Mouse (Mus musculus) forebrain, embryonic 12.5 days (tissue): ENCODE measurements at regions not wholly inside any gene's neighbourhood (a gene's known extent, or its start where the extent isn't known, plus 50 kb on each side); places are given as distances from the start of the nearest gene placed in this dataset.
A peak's percentile ranks its signal among the peaks of the same experiment; 100 is the strongest.

Experiments used
- ATAC-seq: fragments of 200-750 bp; cut with Nextera tagmentation; 2 replicates; pipeline ENCODE4 v1.8.0; 2017; ENCODE audit warnings: moderate TSS enrichment; ENCODE audit not compliant: low FRiP score
- H3K27ac ChIP-seq: fragments of 300-500 bp; sonication (generic); 2 replicates; pipeline ENCODE4 v1.5.1; 2016; ENCODE audit warnings: mild to moderate bottlenecking
- H3K27me3 ChIP-seq: fragments of 300-500 bp; sonication (generic); 2 replicates; pipeline ENCODE4 v1.6.1; 2016; ENCODE audit warnings: mild to moderate bottlenecking
- H3K36me3 ChIP-seq: fragments of 300-500 bp; sonication (generic); replicated peaks from 2 replicates; pipeline ENCODE4 v1.6.1; 2016; ENCODE audit warnings: mild to moderate bottlenecking
- H3K4me1 ChIP-seq: fragments of 300-500 bp; sonication (generic); 2 replicates; pipeline ENCODE4 v1.6.1; 2016
- H3K4me2 ChIP-seq: fragments of 300-500 bp; sonication (generic); 2 replicates; pipeline ENCODE4 v1.6.1; 2016; ENCODE audit warnings: mild to moderate bottlenecking, moderate library complexity
- H3K4me3 ChIP-seq: fragments of 300-500 bp; sonication (generic); replicated peaks from 2 replicates; pipeline ENCODE4 v1.5.1; 2016; ENCODE audit warnings: mild to moderate bottlenecking
- H3K9ac ChIP-seq: fragments of 300-500 bp; sonication (generic); 2 replicates; pipeline ENCODE4 v1.6.1; 2016; ENCODE audit warnings: mild to moderate bottlenecking
- H3K9me3 ChIP-seq: fragments of 300-500 bp; sonication (generic); 2 replicates; pipeline ENCODE4 v1.6.1; 2016
- WGBS: fragments of 180-500 bp; shearing (Covaris S2); methylation state at CpG from one replicate; pipeline ENCODE4 v1.1.7; 2016; 5-methylcytosine and 5-hydroxymethylcytosine counted together

- 0 out of 2 replicates have a peak, but pooled peaks have one; percentile 24 for ATAC-seq
- Histone ChIP-seq H3K9me3 (no peaks in the 10 kb centered on the region), H3K4me3 (no peak overlapping the region), H3K27me3 (no peaks in the 10 kb centered on the region), H3K4me2 (no peak overlapping the region), H3K36me3 (no peaks in the 10 kb centered on the region), H3K9ac (no peak overlapping the region), H3K27ac (no peak overlapping the region), H3K4me1 (peaks cover 29% of the 10 kb centered on the region)
- WGBS = 62% methylated on average over 13 of the region's 13 CpGs
Observed at GRCm38 (mm10) chr4:12655457-12656228, 483.8 kb upstream of the Fam92a start.

GRCm38 (mm10) chr4:12654568-12655456 is 483.0 kb upstream of the Fam92a start:
- peaks cover 29% of the 10 kb centered on the region for H3K4me1 ChIP-seq
- H3K27ac ChIP-seq = no peak overlapping the region
- H3K9ac ChIP-seq = no peak overlapping the region
- peak; percentile 52; the same call in 1 of the 2 replicates for ATAC-seq
- H3K4me3 ChIP-seq = no peak overlapping the region
- H3K4me2 ChIP-seq = no peak overlapping the region
- H3K9me3 ChIP-seq = no peaks in the 10 kb centered on the region
- H3K36me3 ChIP-seq = no peaks in the 10 kb centered on the region
- 56% methylated on average over 12 of the region's 12 CpGs for WGBS
- no peaks in the 10 kb centered on the region for H3K27me3 ChIP-seq

GRCm38 (mm10) chr4:12647732-12648131 is 475.9 kb upstream of the Fam92a start:
- Histone ChIP-seq H3K4me3 (no peak overlapping the region), H3K9me3 (no peaks in the 10 kb centered on the region), H3K36me3 (no peaks in the 10 kb centered on the region), H3K9ac (no peak overlapping the region), H3K27me3 (0 out of 2 replicates have a peak, but pooled peaks cover 1% of the 10 kb centered on the region), H3K27ac (no peak overlapping the region), H3K4me2 (no peak overlapping the region), H3K4me1 (peaks cover under 1% of the 10 kb centered on the region; the same call in 1 of the 2 replicates)
- 67% methylated on average over 3 of the region's 3 CpGs for WGBS
- ATAC-seq = no peak

- peaks cover 5% of the 10 kb centered on the region for H3K4me1 ChIP-seq
- 26% methylated on average over 4 of the region's 4 CpGs for WGBS
- no peak for ATAC-seq
- H3K4me3 ChIP-seq = no peak overlapping the region
- H3K9ac ChIP-seq = no peak overlapping the region
- no peaks in the 10 kb centered on the region for H3K36me3 ChIP-seq
- H3K9me3 ChIP-seq = no peaks in the 10 kb centered on the region
- no peak overlapping the region for H3K4me2 ChIP-seq
- H3K27ac ChIP-seq = no peak overlapping the region
- H3K27me3 ChIP-seq = 0 out of 2 replicates have a peak, but pooled peaks cover 8% of the 10 kb centered on the region
Observed at GRCm38 (mm10) chr4:12642525-12642928, 470.7 kb upstream of the Fam92a start.

GRCm38 (mm10) chr4:12629375-12629821 is 457.6 kb upstream of the Fam92a start:
- peak; percentile 89 for ATAC-seq
- 14% methylated on average over 2 of the region's 2 CpGs for WGBS
- no peaks in the 10 kb centered on the region for H3K9me3 ChIP-seq
- no peak overlapping the region for H3K4me2 ChIP-seq
- H3K4me3 ChIP-seq = no peak overlapping the region
- no peaks in the 10 kb centered on the region for H3K36me3 ChIP-seq
- H3K4me1 ChIP-seq = peaks cover 23% of the 10 kb centered on the region
- H3K27me3 ChIP-seq = peaks cover 53% of the 10 kb centered on the region
- no peak overlapping the region for H3K27ac ChIP-seq
- no peak overlapping the region for H3K9ac ChIP-seq

GRCm38 (mm10) chr4:12628702-12629374 is 457.0 kb upstream of the Fam92a start:
- no peak overlapping the region for H3K4me2 ChIP-seq
- H3K27me3 ChIP-seq = peaks cover 51% of the 10 kb centered on the region
- H3K36me3 ChIP-seq = no peaks in the 10 kb centered on the region
- H3K9ac ChIP-seq = no peak overlapping the region
- H3K4me1 ChIP-seq = peaks cover 23% of the 10 kb centered on the region
- no peak overlapping the region for H3K27ac ChIP-seq
- peak; percentile 57 for ATAC-seq
- WGBS = 15% methylated on average over 5 of the region's 5 CpGs
- no peak overlapping the region for H3K4me3 ChIP-seq
- no peaks in the 10 kb centered on the region for H3K9me3 ChIP-seq

- Histone ChIP-seq H3K36me3 (no peaks in the 10 kb centered on the region), H3K9ac (no peak overlapping the region), H3K27me3 (peaks cover 38% of the 10 kb centered on the region), H3K4me1 (peaks cover 23% of the 10 kb centered on the region), H3K27ac (no peak overlapping the region), H3K4me3 (no peak overlapping the region), H3K9me3 (no peaks in the 10 kb centered on the region), H3K4me2 (no peak overlapping the region)
- 85% methylated on average over 5 of the region's 5 CpGs for WGBS
- no peak for ATAC-seq
Observed at GRCm38 (mm10) chr4:12627158-12627871, 455.5 kb upstream of the Fam92a start.

GRCm38 (mm10) chr4:12620756-12621270 is 449.0 kb upstream of the Fam92a start:
- no peak overlapping the region for H3K27ac ChIP-seq
- H3K27me3 ChIP-seq = peaks cover 7% of the 10 kb centered on the region
- H3K4me3 ChIP-seq = no peak overlapping the region
- H3K9ac ChIP-seq = no peak overlapping the region
- no peak overlapping the region for H3K4me2 ChIP-seq
- WGBS = 51% methylated on average over 4 of the region's 4 CpGs
- peaks cover 16% of the 10 kb centered on the region for H3K4me1 ChIP-seq
- no peaks in the 10 kb centered on the region for H3K9me3 ChIP-seq
- peak; percentile 51; the same call in 1 of the 2 replicates for ATAC-seq
- no peaks in the 10 kb centered on the region for H3K36me3 ChIP-seq

- H3K27ac ChIP-seq = no peak overlapping the region
- no peak overlapping the region for H3K9ac ChIP-seq
- H3K4me2 ChIP-seq = no peak overlapping the region
- H3K27me3 ChIP-seq = peaks cover 4% of the 10 kb centered on the region
- WGBS = 12% methylated on average over 4 of the region's 4 CpGs
- no peak overlapping the region for H3K4me3 ChIP-seq
- peaks cover 16% of the 10 kb centered on the region for H3K4me1 ChIP-seq
- peak; percentile 78; the same call in 1 of the 2 replicates for ATAC-seq
- H3K36me3 ChIP-seq = no peaks in the 10 kb centered on the region
- no peaks in the 10 kb centered on the region for H3K9me3 ChIP-seq
Observed at GRCm38 (mm10) chr4:12620059-12620755, 448.4 kb upstream of the Fam92a start.

DNA sequence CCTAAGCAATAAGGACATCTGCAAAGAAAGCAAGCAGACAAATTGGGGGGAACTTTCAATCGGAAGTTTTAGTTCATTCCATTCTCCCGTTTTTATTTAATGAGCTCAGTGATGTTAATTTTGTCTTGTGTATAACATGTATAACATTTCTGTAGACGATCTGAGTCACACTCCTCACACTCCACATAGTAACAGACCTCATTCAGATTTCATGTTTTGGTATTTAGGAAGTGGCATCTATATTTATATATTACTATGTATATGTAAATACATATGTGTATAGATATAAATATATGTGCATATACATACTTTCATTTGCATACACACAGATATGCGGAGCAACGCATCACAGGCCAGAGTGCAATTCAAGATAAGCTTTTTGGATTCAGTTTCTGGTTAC is 444.9 kb upstream of the Fam92a start:
- Histone ChIP-seq H3K4me3 (no peak overlapping the region), H3K9ac (no peak overlapping the region), H3K9me3 (no peaks in the 10 kb centered on the region), H3K27ac (no peak overlapping the region), H3K36me3 (no peaks in the 10 kb centered on the region), H3K4me1 (peaks cover 20% of the 10 kb centered on the region), H3K4me2 (no peak overlapping the region), H3K27me3 (no peaks in the 10 kb centered on the region)
- WGBS = 90% methylated on average over 5 of the region's 5 CpGs
- ATAC-seq = no peak

- Histone ChIP-seq H3K4me3 (no peak overlapping the region), H3K36me3 (no peaks in the 10 kb centered on the region), H3K27me3 (no peaks in the 10 kb centered on the region), H3K27ac (no peak overlapping the region), H3K4me2 (no peak overlapping the region), H3K9me3 (no peaks in the 10 kb centered on the region), H3K4me1 (peaks cover 4% of the 10 kb centered on the region; the same call in 1 of the 2 replicates), H3K9ac (no peak overlapping the region)
- 66% methylated on average over 5 of the region's 5 CpGs for WGBS
- no peak for ATAC-seq
Observed at GRCm38 (mm10) chr4:12611511-12611910, 439.7 kb upstream of the Fam92a start.
